Mouse (Mus musculus): ENCODE results near the gene Timp3. TPM values are rescaled to one million over a fixed set of nuclear protein-coding genes. Genes with fewer than 3 reads are reported as not detected.

Timp3 gene
- polyA plus RNA-seq, 1 experiment, result 30.5 TPM

DNA sequence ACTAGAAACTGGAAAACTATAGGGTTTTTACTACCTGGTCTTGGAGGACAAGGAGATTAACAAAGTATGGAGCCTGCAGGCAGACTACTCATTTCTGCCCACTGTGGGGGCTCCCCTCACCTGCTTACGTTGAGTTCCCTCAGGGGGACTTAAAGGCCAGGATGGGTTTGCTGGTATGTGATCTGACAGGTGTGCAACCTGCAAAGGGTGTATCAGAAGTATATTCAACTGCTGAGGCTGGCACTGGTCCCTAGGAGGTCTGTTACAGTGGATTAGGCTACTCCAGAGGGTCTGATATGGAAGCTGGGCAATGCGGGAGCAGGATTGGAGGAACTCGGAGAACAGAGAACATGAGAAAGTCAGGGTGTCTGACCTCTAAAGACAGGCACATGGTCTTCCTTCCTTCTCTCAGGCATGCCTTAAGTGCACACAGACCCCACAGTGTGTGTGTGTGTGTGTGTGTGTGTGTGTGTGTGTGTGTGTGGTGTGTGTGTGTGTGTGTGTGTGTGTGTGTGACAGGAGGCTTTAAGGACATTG is 40.9 kb downstream of the Timp3 start:
- H3K27ac ChIP-seq (ENCODE audit: control insufficient read depth, insufficient read depth, low read length), result no peak overlapping the region
- H3K4me1 ChIP-seq (replicated peaks; ENCODE audit: control insufficient read depth, insufficient read depth, low read length), result no peaks in the 10 kb centered on the region
- no peak for DNase-seq

DNA sequence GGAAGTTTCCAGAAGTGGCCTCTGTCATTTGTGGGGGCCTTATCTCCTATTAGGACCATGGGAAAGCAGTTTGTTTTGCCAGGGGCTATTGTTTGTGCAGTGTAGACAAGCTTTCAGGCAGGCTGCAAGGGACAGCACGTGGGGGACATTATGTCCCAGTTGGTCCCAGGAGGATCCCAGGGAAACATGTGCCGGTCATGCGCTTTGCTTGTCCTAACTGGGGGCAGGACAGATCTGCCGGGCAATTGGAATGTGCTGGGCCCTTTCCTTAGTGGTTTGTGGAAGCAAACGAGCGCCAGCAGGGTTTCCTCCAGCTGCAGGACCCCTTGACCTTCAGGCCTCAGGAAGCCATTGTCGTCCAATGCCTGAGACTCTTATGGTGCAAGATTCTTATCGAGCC is 41.4 kb downstream of the Timp3 start:
- TF ChIP-seq POLR2A (IDR thresholded peaks at IDR 0.05; ENCODE audit: control insufficient read depth, extremely low read depth, insufficient read depth, low read length, poor library complexity), result no peak
- Histone ChIP-seq H3K27ac (ENCODE audit: control insufficient read depth, insufficient read depth, low read length) (no peak overlapping the region), H3K36me3 (ENCODE audit: control insufficient read depth, insufficient read depth, low read length) (no peaks in the 10 kb centered on the region), H3K27me3 (ENCODE audit: control insufficient read depth, insufficient read depth, low read length) (no peaks in the 10 kb centered on the region), H3K4me3 (ENCODE audit: control insufficient read depth, insufficient read depth, low read length) (no peak overlapping the region), H3K4me1 (replicated peaks; ENCODE audit: control insufficient read depth, insufficient read depth, low read length) (no peaks in the 10 kb centered on the region)
- WGBS, result 88% methylated on average over 8 of the region's 8 CpGs
- DNase-seq, result no peak

More for the DNA sequence above, 40.9 kb downstream of the Timp3 start:
- 90% methylated on average over 3 of the region's 3 CpGs for WGBS
- no peak for TF ChIP-seq POLR2A (IDR thresholded peaks at IDR 0.05; ENCODE audit: control insufficient read depth, extremely low read depth, insufficient read depth, low read length, poor library complexity)
- no peak for TF ChIP-seq CTCF (IDR thresholded peaks at IDR 0.05; ENCODE audit: borderline replicate concordance, control insufficient read depth, extremely low read depth, insufficient read depth, low read length, poor library complexity)
- Histone ChIP-seq H3K4me3 (ENCODE audit: control insufficient read depth, insufficient read depth, low read length) (no peak overlapping the region), H3K36me3 (ENCODE audit: control insufficient read depth, insufficient read depth, low read length) (no peaks in the 10 kb centered on the region), H3K27me3 (ENCODE audit: control insufficient read depth, insufficient read depth, low read length) (no peaks in the 10 kb centered on the region)

DNA sequence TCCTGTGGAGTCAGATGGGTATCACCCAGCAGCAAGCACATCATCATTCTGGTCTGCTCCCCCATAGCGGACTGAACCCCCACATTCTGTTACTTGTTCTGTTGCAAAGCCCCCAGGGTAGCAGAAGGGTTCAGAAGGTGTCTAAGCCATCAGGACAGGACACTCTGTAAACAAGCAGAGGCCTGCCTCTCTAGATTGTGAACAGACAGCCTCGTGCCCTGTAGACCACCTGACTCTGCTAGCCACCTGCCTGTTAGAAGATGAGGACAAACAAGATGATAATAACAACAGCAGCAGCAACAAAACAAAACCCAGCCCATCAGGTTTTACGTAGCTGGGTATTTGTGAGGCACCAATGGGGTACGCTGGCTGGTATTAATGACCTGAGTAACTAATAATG is 42.0 kb downstream of the Timp3 start:
- Histone ChIP-seq H3K36me3 (ENCODE audit: control insufficient read depth, insufficient read depth, low read length) (no peaks in the 10 kb centered on the region), H3K4me1 (replicated peaks; ENCODE audit: control insufficient read depth, insufficient read depth, low read length) (no peaks in the 10 kb centered on the region), H3K27ac (ENCODE audit: control insufficient read depth, insufficient read depth, low read length) (no peak overlapping the region), H3K4me3 (ENCODE audit: control insufficient read depth, insufficient read depth, low read length) (no peak overlapping the region), H3K27me3 (ENCODE audit: control insufficient read depth, insufficient read depth, low read length) (no peaks in the 10 kb centered on the region)
- 93% methylated on average over 4 of the region's 4 CpGs for WGBS
- TF ChIP-seq CTCF (IDR thresholded peaks at IDR 0.05; ENCODE audit: borderline replicate concordance, control insufficient read depth, extremely low read depth, insufficient read depth, low read length, poor library complexity) (no peak), POLR2A (IDR thresholded peaks at IDR 0.05; ENCODE audit: control insufficient read depth, extremely low read depth, insufficient read depth, low read length, poor library complexity) (no peak)
- no peak for DNase-seq

DNA sequence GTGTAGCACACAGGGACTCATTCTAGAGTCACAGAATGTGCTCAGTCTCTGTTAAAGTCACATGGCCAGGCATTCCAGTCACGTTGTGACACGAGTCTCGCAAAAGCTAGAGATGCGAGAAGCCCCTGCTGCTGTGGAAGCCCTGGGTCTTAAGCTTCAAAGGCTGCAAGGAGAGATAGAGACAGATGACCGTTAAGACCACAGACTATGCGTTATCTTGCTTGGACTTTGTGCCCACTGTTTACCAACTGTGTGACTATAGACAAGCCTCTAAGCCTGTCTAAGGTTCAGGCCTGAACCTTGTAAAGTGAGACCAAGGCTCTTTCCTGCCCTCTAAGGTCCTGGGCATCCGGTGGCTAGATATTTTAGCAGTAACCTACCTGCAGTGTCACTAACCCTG is 42.5 kb downstream of the Timp3 start:
- TF ChIP-seq CTCF (IDR thresholded peaks at IDR 0.05; ENCODE audit: borderline replicate concordance, control insufficient read depth, extremely low read depth, insufficient read depth, low read length, poor library complexity) (no peak), POLR2A (IDR thresholded peaks at IDR 0.05; ENCODE audit: control insufficient read depth, extremely low read depth, insufficient read depth, low read length, poor library complexity) (no peak)
- H3K27me3 ChIP-seq (ENCODE audit: control insufficient read depth, insufficient read depth, low read length), result no peaks in the 10 kb centered on the region
- DNase-seq, result no peak
- H3K4me3 ChIP-seq (ENCODE audit: control insufficient read depth, insufficient read depth, low read length), result no peak overlapping the region
- H3K4me1 ChIP-seq (replicated peaks; ENCODE audit: control insufficient read depth, insufficient read depth, low read length), result no peaks in the 10 kb centered on the region
- no peak overlapping the region for H3K27ac ChIP-seq (ENCODE audit: control insufficient read depth, insufficient read depth, low read length)
- 87% methylated on average over 7 of the region's 7 CpGs for WGBS
- H3K36me3 ChIP-seq (ENCODE audit: control insufficient read depth, insufficient read depth, low read length), result no peaks in the 10 kb centered on the region

DNA sequence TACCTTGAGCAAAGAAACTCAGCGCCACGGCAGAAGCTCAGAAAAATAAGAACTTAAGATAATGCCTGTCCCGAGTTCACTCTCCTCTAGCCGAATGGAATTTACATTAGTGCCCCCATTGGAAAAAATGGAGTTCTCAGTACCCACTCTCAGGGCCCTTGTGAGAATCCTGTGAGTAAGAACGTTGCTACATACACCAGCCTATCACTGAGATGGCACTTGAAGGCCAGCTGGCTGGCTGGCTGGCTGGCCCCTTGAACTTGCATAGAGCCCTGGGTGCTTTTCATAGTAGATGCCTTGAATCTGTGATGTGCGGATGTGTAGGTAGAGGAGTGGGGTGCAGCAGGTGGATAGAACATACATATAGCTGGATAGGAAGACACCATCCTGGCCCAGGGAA is 43.2 kb downstream of the Timp3 start:
- WGBS, result 97% methylated on average over 6 of the region's 6 CpGs
- H3K4me3 ChIP-seq (ENCODE audit: control insufficient read depth, insufficient read depth, low read length), result no peak overlapping the region
- no peaks in the 10 kb centered on the region for H3K36me3 ChIP-seq (ENCODE audit: control insufficient read depth, insufficient read depth, low read length)
- no peak for TF ChIP-seq CTCF (IDR thresholded peaks at IDR 0.05; ENCODE audit: borderline replicate concordance, control insufficient read depth, extremely low read depth, insufficient read depth, low read length, poor library complexity)
- no peak for TF ChIP-seq POLR2A (IDR thresholded peaks at IDR 0.05; ENCODE audit: control insufficient read depth, extremely low read depth, insufficient read depth, low read length, poor library complexity)
- no peaks in the 10 kb centered on the region for H3K27me3 ChIP-seq (ENCODE audit: control insufficient read depth, insufficient read depth, low read length)
- no peaks in the 10 kb centered on the region for H3K4me1 ChIP-seq (replicated peaks; ENCODE audit: control insufficient read depth, insufficient read depth, low read length)
- no peak for DNase-seq
- H3K27ac ChIP-seq (ENCODE audit: control insufficient read depth, insufficient read depth, low read length), result no peak overlapping the region

DNA sequence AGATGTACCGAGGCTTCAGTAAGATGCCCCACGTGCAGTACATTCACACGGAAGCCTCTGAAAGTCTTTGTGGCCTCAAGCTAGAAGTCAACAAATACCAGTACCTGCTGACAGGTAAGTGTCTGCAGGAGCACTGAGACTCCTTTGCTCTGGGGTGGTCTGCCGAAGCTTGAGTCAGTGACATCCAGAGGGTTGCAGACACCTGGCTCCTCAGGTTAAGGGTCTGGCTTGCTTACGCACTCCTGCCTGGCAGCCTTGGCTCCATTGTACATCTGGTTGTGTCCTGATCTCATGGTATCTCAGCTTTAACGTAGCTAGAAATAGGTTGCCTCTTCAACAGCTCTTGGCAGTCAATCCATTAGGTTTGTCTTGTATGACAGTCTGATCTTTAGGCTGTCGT is 43.8 kb downstream of the Timp3 start:
- Histone ChIP-seq H3K27me3 (ENCODE audit: control insufficient read depth, insufficient read depth, low read length) (no peaks in the 10 kb centered on the region), H3K4me3 (ENCODE audit: control insufficient read depth, insufficient read depth, low read length) (no peak overlapping the region), H3K27ac (ENCODE audit: control insufficient read depth, insufficient read depth, low read length) (no peak overlapping the region), H3K4me1 (replicated peaks; ENCODE audit: control insufficient read depth, insufficient read depth, low read length) (no peaks in the 10 kb centered on the region), H3K36me3 (ENCODE audit: control insufficient read depth, insufficient read depth, low read length) (no peaks in the 10 kb centered on the region)
- DNase-seq, result no peak
- TF ChIP-seq CTCF (IDR thresholded peaks at IDR 0.05; ENCODE audit: borderline replicate concordance, control insufficient read depth, extremely low read depth, insufficient read depth, low read length, poor library complexity) (no peak), POLR2A (IDR thresholded peaks at IDR 0.05; ENCODE audit: control insufficient read depth, extremely low read depth, insufficient read depth, low read length, poor library complexity) (no peak)
- WGBS, result 97% methylated on average over 7 of the region's 7 CpGs

DNA sequence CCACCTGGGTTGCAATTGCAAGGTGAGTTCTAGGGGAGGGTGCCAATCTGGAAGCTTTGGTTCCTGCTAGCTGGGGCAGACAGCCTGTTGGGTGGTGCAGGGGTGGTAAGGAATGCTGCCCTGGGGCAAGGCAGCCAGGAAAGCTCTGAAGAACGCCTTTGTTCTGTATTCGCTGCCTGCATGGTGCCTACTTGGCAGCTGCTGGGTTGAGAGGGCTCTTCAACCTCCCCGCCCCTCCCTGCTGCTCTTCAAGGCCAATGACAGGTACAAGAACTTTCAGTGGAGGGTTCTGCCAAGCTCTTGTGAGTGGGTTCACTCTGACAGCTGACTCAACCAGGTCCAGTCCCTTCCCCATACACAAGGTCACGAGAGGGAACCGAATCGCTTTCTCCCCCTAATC is 44.5 kb downstream of the Timp3 start:
- Histone ChIP-seq H3K36me3 (ENCODE audit: control insufficient read depth, insufficient read depth, low read length) (no peaks in the 10 kb centered on the region), H3K27ac (ENCODE audit: control insufficient read depth, insufficient read depth, low read length) (no peak overlapping the region), H3K27me3 (ENCODE audit: control insufficient read depth, insufficient read depth, low read length) (no peaks in the 10 kb centered on the region), H3K4me3 (ENCODE audit: control insufficient read depth, insufficient read depth, low read length) (no peak overlapping the region), H3K4me1 (replicated peaks; ENCODE audit: control insufficient read depth, insufficient read depth, low read length) (no peaks in the 10 kb centered on the region)
- TF ChIP-seq POLR2A (IDR thresholded peaks at IDR 0.05; ENCODE audit: control insufficient read depth, extremely low read depth, insufficient read depth, low read length, poor library complexity) (no peak), CTCF (IDR thresholded peaks at IDR 0.05; ENCODE audit: borderline replicate concordance, control insufficient read depth, extremely low read depth, insufficient read depth, low read length, poor library complexity) (no peak)
- 96% methylated on average over 6 of the region's 6 CpGs for WGBS
- DNase-seq, result no peak

Data from thymus, adult 2 months (tissue).